Mouse (Mus musculus): Measurements from ENCODE around the gene Pmpcb. TPM values are rescaled to one million over a fixed set of nuclear protein-coding genes. Genes with fewer than 3 reads are reported as not detected.

Gene Pmpcb
- polyA plus RNA-seq, 1 experiment from 2014 or later, result 89.1 TPM

- Histone ChIP-seq H3K27ac (0 out of 2 replicates have a peak overlapping the region, but pooled peaks have one; percentile 36), H3K9me3 (no peaks in the 10 kb centered on the region), H3K4me1 (peaks cover 17% of the 10 kb centered on the region), H3K27me3 (no peaks in the 10 kb centered on the region), H3K4me3 (peak overlapping the region; percentile 95), H3K9ac (peak overlapping the region; percentile 79), H3K36me3 (peaks cover 33% of the 10 kb centered on the region), H3K4me2 (replicated peaks) (peak overlapping the region; percentile 91)
- ATAC-seq (ENCODE audit: insufficient number of reproducible peaks, insufficient read depth, low FRiP score, low TSS enrichment), result peak; percentile 82
- WGBS, result under 1% methylated on average over 51 of the region's 51 CpGs
Observed at GRCm38 (mm10) chr5:21784161-21785052, 47.5 kb downstream of the Pmpcb start.

GRCm38 (mm10) chr5:21785053-21785452 is 48.1 kb downstream of the Pmpcb start, which contains the start of the genes Dnajc2 and Psmc2:
Dnajc2 (minus strand) TSS chr5:21785251.
Psmc2 (plus strand) TSS chr5:21785283.
- H3K4me3 ChIP-seq, result peak within 1 kb of the TSS; percentile 95
- WGBS, result under 1% methylated on average over 37 of the region's 37 CpGs
- H3K27me3 ChIP-seq, result no peaks in the 10 kb centered on the region
- H3K9ac ChIP-seq, result peak within 1 kb of the TSS; percentile 79
- H3K9me3 ChIP-seq, result no peaks in the 10 kb centered on the region
- peaks cover 27% of the 10 kb centered on the region for H3K36me3 ChIP-seq
- peak; percentile 89 for ATAC-seq (ENCODE audit: insufficient number of reproducible peaks, insufficient read depth, low FRiP score, low TSS enrichment)
- peaks cover 17% of the 10 kb centered on the region for H3K4me1 ChIP-seq
- peak within 1 kb of the TSS; percentile 87; the same call in 1 of the 2 replicates for H3K27ac ChIP-seq
- H3K4me2 ChIP-seq (replicated peaks), result peak within 1 kb of the TSS; percentile 91

- Histone ChIP-seq H3K27me3 (no peaks in the 10 kb centered on the region), H3K4me1 (peaks cover 17% of the 10 kb centered on the region), H3K36me3 (peaks cover 20% of the 10 kb centered on the region), H3K9me3 (no peaks in the 10 kb centered on the region), H3K4me2 (replicated peaks) (peak overlapping the region; percentile 65), H3K9ac (no peak overlapping the region), H3K27ac (0 out of 2 replicates have a peak overlapping the region, but pooled peaks have one; percentile 87), H3K4me3 (no peak overlapping the region)
- 72% methylated on average over 7 of the region's 7 CpGs for WGBS
- ATAC-seq (ENCODE audit: insufficient number of reproducible peaks, insufficient read depth, low FRiP score, low TSS enrichment), result no peak
Observed at GRCm38 (mm10) chr5:21785776-21786175, 48.8 kb downstream of the Pmpcb start.

- ATAC-seq (ENCODE audit: insufficient number of reproducible peaks, insufficient read depth, low FRiP score, low TSS enrichment), result peak; percentile 81
- H3K36me3 ChIP-seq, result peaks cover 12% of the 10 kb centered on the region
- H3K27me3 ChIP-seq, result no peaks in the 10 kb centered on the region
- peak overlapping the region; percentile 87 for H3K27ac ChIP-seq
- peak overlapping the region; percentile 96 for H3K4me3 ChIP-seq
- peaks cover 17% of the 10 kb centered on the region for H3K4me1 ChIP-seq
- WGBS, result 2% methylated on average over 51 of the region's 51 CpGs
- peak overlapping the region; percentile 65 for H3K4me2 ChIP-seq (replicated peaks)
- no peaks in the 10 kb centered on the region for H3K9me3 ChIP-seq
- H3K9ac ChIP-seq, result peak overlapping the region; percentile 88
Observed at GRCm38 (mm10) chr5:21786258-21787185, 49.6 kb downstream of the Pmpcb start.

GRCm38 (mm10) chr5:21787186-21788105 is 50.5 kb downstream of the Pmpcb start:
- Histone ChIP-seq H3K4me3 (peak overlapping the region; percentile 96), H3K9me3 (no peaks in the 10 kb centered on the region), H3K4me1 (peaks cover 17% of the 10 kb centered on the region), H3K27me3 (no peaks in the 10 kb centered on the region), H3K27ac (no peak overlapping the region; the same call in 1 of the 2 replicates), H3K9ac (peak overlapping the region; percentile 88), H3K36me3 (peaks cover 3% of the 10 kb centered on the region; the same call in 1 of the 2 replicates), H3K4me2 (replicated peaks) (peak overlapping the region; percentile 65)
- WGBS, result 35% methylated on average over 11 of the region's 11 CpGs
- ATAC-seq (ENCODE audit: insufficient number of reproducible peaks, insufficient read depth, low FRiP score, low TSS enrichment), result no peak

- Histone ChIP-seq H3K36me3 (no peaks in the 10 kb centered on the region), H3K4me1 (peaks cover 17% of the 10 kb centered on the region), H3K4me2 (replicated peaks) (no peak overlapping the region), H3K9ac (no peak overlapping the region), H3K4me3 (no peak overlapping the region), H3K9me3 (no peaks in the 10 kb centered on the region), H3K27me3 (no peaks in the 10 kb centered on the region), H3K27ac (no peak overlapping the region)
- no peak for ATAC-seq (ENCODE audit: insufficient number of reproducible peaks, insufficient read depth, low FRiP score, low TSS enrichment)
- WGBS, result 74% methylated on average over 5 of the region's 5 CpGs
Observed at GRCm38 (mm10) chr5:21789061-21789460, 52.1 kb downstream of the Pmpcb start.

GRCm38 (mm10) chr5:21792166-21792565 is 55.2 kb downstream of the Pmpcb start:
- no peaks in the 10 kb centered on the region for H3K27me3 ChIP-seq
- no peak overlapping the region for H3K4me2 ChIP-seq (replicated peaks)
- peaks cover 12% of the 10 kb centered on the region for H3K4me1 ChIP-seq
- H3K9me3 ChIP-seq, result no peaks in the 10 kb centered on the region
- H3K27ac ChIP-seq, result no peak overlapping the region
- no peak for ATAC-seq (ENCODE audit: insufficient number of reproducible peaks, insufficient read depth, low FRiP score, low TSS enrichment)
- peaks cover 18% of the 10 kb centered on the region for H3K36me3 ChIP-seq
- no peak overlapping the region for H3K4me3 ChIP-seq
- no peak overlapping the region for H3K9ac ChIP-seq

GRCm38 (mm10) chr5:21802907-21803306 is 66.0 kb downstream of the Pmpcb start:
- peaks cover 51% of the 10 kb centered on the region for H3K36me3 ChIP-seq
- ATAC-seq (ENCODE audit: insufficient number of reproducible peaks, insufficient read depth, low FRiP score, low TSS enrichment), result no peak
- 92% methylated on average over 9 of the region's 9 CpGs for WGBS
- H3K4me2 ChIP-seq (replicated peaks), result no peak overlapping the region
- H3K4me1 ChIP-seq, result no peaks in the 10 kb centered on the region
- H3K27ac ChIP-seq, result no peak overlapping the region
- H3K9ac ChIP-seq, result no peak overlapping the region
- H3K4me3 ChIP-seq, result no peak overlapping the region
- no peaks in the 10 kb centered on the region for H3K27me3 ChIP-seq
- H3K9me3 ChIP-seq, result no peaks in the 10 kb centered on the region

- no peak overlapping the region for H3K4me2 ChIP-seq (replicated peaks)
- H3K27ac ChIP-seq, result no peak overlapping the region
- no peak overlapping the region for H3K9ac ChIP-seq
- H3K27me3 ChIP-seq, result no peaks in the 10 kb centered on the region
- no peak overlapping the region for H3K4me3 ChIP-seq
- no peak for ATAC-seq (ENCODE audit: insufficient number of reproducible peaks, insufficient read depth, low FRiP score, low TSS enrichment)
- WGBS, result 93% methylated on average over 12 of the region's 12 CpGs
- no peaks in the 10 kb centered on the region for H3K4me1 ChIP-seq
- peaks cover 46% of the 10 kb centered on the region for H3K36me3 ChIP-seq
- H3K9me3 ChIP-seq, result no peaks in the 10 kb centered on the region
Observed at GRCm38 (mm10) chr5:21803691-21804188, 66.8 kb downstream of the Pmpcb start.

- Histone ChIP-seq H3K9ac (no peak overlapping the region), H3K4me1 (no peaks in the 10 kb centered on the region), H3K9me3 (no peaks in the 10 kb centered on the region), H3K27ac (no peak overlapping the region), H3K4me3 (no peak overlapping the region), H3K27me3 (no peaks in the 10 kb centered on the region), H3K4me2 (replicated peaks) (no peak overlapping the region), H3K36me3 (peaks cover 39% of the 10 kb centered on the region)
- 95% methylated on average over 4 of the region's 4 CpGs for WGBS
- ATAC-seq (ENCODE audit: insufficient number of reproducible peaks, insufficient read depth, low FRiP score, low TSS enrichment), result no peak
Observed at GRCm38 (mm10) chr5:21804837-21805236, 67.9 kb downstream of the Pmpcb start.

Data from embryonic facial prominence, embryonic 12.5 days (tissue).